Mouse (Mus musculus): ENCODE results near the gene Mfap1b. TPM values are rescaled to one million over a fixed set of nuclear protein-coding genes. Genes with fewer than 3 reads are reported as not detected.
"Not testable (repeated sequence)": the region's sequence is repeated elsewhere in the genome, so short reads cannot be mapped to it uniquely, and the experiment has no call there.

Mfap1b gene
- polyA plus RNA-seq, 1 experiment from 2014 or later = 71.7 TPM

- H3K27ac ChIP-seq; H3K27me3 ChIP-seq; H3K9me3 ChIP-seq (replicated peaks): not testable (repeated sequence)
- peak within 1 kb of the TSS; percentile 77 for H3K9ac ChIP-seq
- ATAC-seq = peak; percentile 97
- H3K4me1 ChIP-seq = peaks cover 26% of the 10 kb centered on the region
- H3K4me3 ChIP-seq = peak within 1 kb of the TSS; percentile 63
- peaks cover 18% of the 10 kb centered on the region for H3K36me3 ChIP-seq (ENCODE audit: poor library complexity, severe bottlenecking)
- H3K4me2 ChIP-seq = peak within 1 kb of the TSS; percentile 80
- WGBS = 5% methylated on average over 41 of the region's 42 CpGs
Measured at GRCm38 (mm10) chr2:121505942-121506882, 32.3 kb upstream of the Mfap1b start, which contains the start of the genes Mfap1a and Wdr76. Gene Mfap1a, minus strand, starts transcription at chr2:121506665. Gene Wdr76, plus strand, starts transcription at chr2:121506723.

GRCm38 (mm10) chr2:121501550-121501949 is 27.7 kb upstream of the Mfap1b start:
- not testable (repeated sequence) for H3K9ac ChIP-seq; H3K27ac ChIP-seq; H3K4me1 ChIP-seq; H3K27me3 ChIP-seq; H3K4me3 ChIP-seq; H3K9me3 ChIP-seq (replicated peaks); H3K4me2 ChIP-seq; ATAC-seq
- H3K36me3 ChIP-seq (ENCODE audit: poor library complexity, severe bottlenecking) = peaks cover 11% of the 10 kb centered on the region; the same call in 1 of the 2 replicates
- 94% methylated on average over 2 of the region's 6 CpGs for WGBS

- not testable (repeated sequence) for H3K27me3 ChIP-seq; H3K4me1 ChIP-seq; ATAC-seq; H3K27ac ChIP-seq; H3K9ac ChIP-seq; H3K4me2 ChIP-seq; H3K36me3 ChIP-seq (ENCODE audit: poor library complexity, severe bottlenecking); H3K4me3 ChIP-seq; H3K9me3 ChIP-seq (replicated peaks)
- WGBS = 78% methylated on average over 2 of the region's 2 CpGs
Measured at GRCm38 (mm10) chr2:121484403-121484802, 10.5 kb upstream of the Mfap1b start.

DNA sequence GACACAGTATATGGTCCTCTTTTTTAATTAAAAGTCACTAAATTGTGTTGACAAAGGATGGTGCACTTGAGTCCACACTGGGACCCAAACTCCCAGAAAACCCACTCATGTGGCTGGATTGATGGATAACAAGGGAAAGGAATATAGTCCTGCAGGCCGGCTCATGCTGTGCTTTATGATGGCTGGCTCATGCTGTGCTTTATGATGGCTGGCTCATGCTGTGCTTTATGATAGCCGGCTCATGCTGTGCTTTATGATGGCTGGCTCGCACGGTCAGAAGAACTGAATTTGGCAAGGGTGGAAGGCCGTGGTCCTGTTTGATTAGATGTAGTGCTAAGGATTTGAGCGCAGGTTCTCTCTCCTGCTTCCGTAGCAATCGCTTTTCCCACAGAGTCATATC is 9.7 kb upstream of the Mfap1b start:
- H3K27me3 ChIP-seq = no peaks in the 10 kb centered on the region
- no peak overlapping the region for H3K4me2 ChIP-seq
- H3K9ac ChIP-seq = no peak overlapping the region
- H3K9me3 ChIP-seq (replicated peaks) = no peaks in the 10 kb centered on the region
- no peaks in the 10 kb centered on the region for H3K36me3 ChIP-seq (ENCODE audit: poor library complexity, severe bottlenecking)
- H3K4me3 ChIP-seq = no peak overlapping the region
- 34% methylated on average over 8 of the region's 8 CpGs for WGBS
- no peak for ATAC-seq
- H3K27ac ChIP-seq = no peak overlapping the region
- no peaks in the 10 kb centered on the region for H3K4me1 ChIP-seq

GRCm38 (mm10) chr2:121480916-121481315 is 7.0 kb upstream of the Mfap1b start:
- not testable (repeated sequence) for H3K4me2 ChIP-seq; H3K4me1 ChIP-seq; H3K36me3 ChIP-seq (ENCODE audit: poor library complexity, severe bottlenecking); H3K9ac ChIP-seq; H3K9me3 ChIP-seq (replicated peaks); H3K4me3 ChIP-seq; H3K27ac ChIP-seq; ATAC-seq; H3K27me3 ChIP-seq
- WGBS = 85% methylated on average over 13 of the region's 13 CpGs

GRCm38 (mm10) chr2:121480498-121480897 is 6.6 kb upstream of the Mfap1b start:
- Histone ChIP-seq H3K9ac (no peak overlapping the region), H3K4me3 (no peak overlapping the region), H3K4me2 (no peak overlapping the region), H3K9me3 (replicated peaks) (no peaks in the 10 kb centered on the region), H3K27me3 (no peaks in the 10 kb centered on the region), H3K27ac (no peak overlapping the region), H3K4me1 (no peaks in the 10 kb centered on the region), H3K36me3 (ENCODE audit: poor library complexity, severe bottlenecking) (no peaks in the 10 kb centered on the region)
- ATAC-seq = no peak
- 55% methylated on average over 3 of the region's 3 CpGs for WGBS

- WGBS = 82% methylated on average over 3 of the region's 3 CpGs
- no peaks in the 10 kb centered on the region for H3K36me3 ChIP-seq (ENCODE audit: poor library complexity, severe bottlenecking)
- no peaks in the 10 kb centered on the region for H3K27me3 ChIP-seq
- no peak overlapping the region for H3K9ac ChIP-seq
- ATAC-seq = no peak
- H3K9me3 ChIP-seq (replicated peaks) = no peaks in the 10 kb centered on the region
- H3K4me2 ChIP-seq = no peak overlapping the region
- H3K4me1 ChIP-seq = peaks cover 5% of the 10 kb centered on the region
- no peak overlapping the region for H3K4me3 ChIP-seq
- no peak overlapping the region for H3K27ac ChIP-seq
Measured at GRCm38 (mm10) chr2:121477491-121478266, 3.8 kb upstream of the Mfap1b start.

DNA sequence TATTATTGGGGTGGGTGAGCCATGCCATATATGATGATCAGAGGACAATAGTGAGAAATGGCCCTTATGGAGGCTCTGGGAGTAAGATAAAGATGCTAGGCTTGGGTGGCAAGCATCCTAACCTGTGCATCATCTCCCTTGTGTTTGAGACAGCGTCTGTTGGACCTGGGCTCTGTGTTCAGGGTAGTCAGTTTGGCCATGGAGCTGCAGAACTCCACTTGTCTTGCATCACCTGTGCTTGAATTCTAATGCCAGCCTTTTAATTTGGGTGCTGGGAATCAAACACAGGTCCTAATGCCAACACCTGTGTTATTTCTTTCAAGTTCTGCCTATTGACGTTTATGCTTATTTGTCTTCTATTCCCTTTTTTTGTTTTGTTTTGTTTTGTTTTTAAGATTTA is 1.4 kb upstream of the Mfap1b start:
- H3K27ac ChIP-seq; H3K4me3 ChIP-seq; H3K4me2 ChIP-seq; H3K9ac ChIP-seq; H3K27me3 ChIP-seq; H3K4me1 ChIP-seq; H3K36me3 ChIP-seq (ENCODE audit: poor library complexity, severe bottlenecking); ATAC-seq; H3K9me3 ChIP-seq (replicated peaks): not testable (repeated sequence)
- 91% methylated on average over 2 of the region's 2 CpGs for WGBS

- 39% methylated on average over 8 of the region's 8 CpGs for WGBS
- Histone ChIP-seq H3K9me3 (replicated peaks) (no peaks in the 10 kb centered on the region), H3K4me1 (peaks cover 5% of the 10 kb centered on the region), H3K36me3 (ENCODE audit: poor library complexity, severe bottlenecking) (0 out of 2 replicates have a peak, but pooled peaks cover 4% of the 10 kb centered on the region), H3K4me3 (peak overlapping the region; percentile 60), H3K4me2 (peak overlapping the region; percentile 85), H3K27ac (peak overlapping the region; percentile 49), H3K9ac (peak overlapping the region; percentile 64; the same call in 1 of the 2 replicates), H3K27me3 (no peaks in the 10 kb centered on the region)
- no peak for ATAC-seq
Measured at GRCm38 (mm10) chr2:121474180-121474535, 291 bp upstream of the Mfap1b start.

GRCm38 (mm10) chr2:121472783-121473182 is 1.1 kb downstream of the Mfap1b start:
- H3K4me1 ChIP-seq; H3K9ac ChIP-seq; H3K9me3 ChIP-seq (replicated peaks); H3K36me3 ChIP-seq (ENCODE audit: poor library complexity, severe bottlenecking); H3K27ac ChIP-seq; H3K27me3 ChIP-seq; ATAC-seq; H3K4me3 ChIP-seq: not testable (repeated sequence)
- WGBS = 97% methylated on average over 3 of the region's 3 CpGs
- peak overlapping the region; percentile 85 for H3K4me2 ChIP-seq

GRCm38 (mm10) chr2:121468982-121469381 is 4.9 kb downstream of the Mfap1b start:
- H3K27ac ChIP-seq; H3K27me3 ChIP-seq; H3K36me3 ChIP-seq (ENCODE audit: poor library complexity, severe bottlenecking); H3K4me2 ChIP-seq; H3K4me1 ChIP-seq; H3K4me3 ChIP-seq; ATAC-seq; H3K9ac ChIP-seq; H3K9me3 ChIP-seq (replicated peaks): not testable (repeated sequence)
- 90% methylated on average over 2 of the region's 6 CpGs for WGBS

GRCm38 (mm10) chr2:121460071-121460470 is 13.8 kb downstream of the Mfap1b start:
- no peak for ATAC-seq
- 59% methylated on average over 2 of the region's 2 CpGs for WGBS

More at GRCm38 (mm10) chr2:121460071-121460470, 13.8 kb downstream of the Mfap1b start:
- Histone ChIP-seq H3K9ac (no peak overlapping the region), H3K4me1 (peaks cover 16% of the 10 kb centered on the region), H3K9me3 (replicated peaks) (no peaks in the 10 kb centered on the region), H3K4me2 (no peak overlapping the region), H3K27me3 (no peaks in the 10 kb centered on the region), H3K27ac (no peak overlapping the region), H3K4me3 (no peak overlapping the region), H3K36me3 (ENCODE audit: poor library complexity, severe bottlenecking) (peaks cover 30% of the 10 kb centered on the region)
